Mouse (Mus musculus): ENCODE results near the gene Ehd4. TPM values are rescaled to one million over a fixed set of nuclear protein-coding genes. Genes with fewer than 3 reads are reported as not detected.

The Ehd4 gene
- total RNA-seq, 2 experiments from 2014 or later: 38.0 to 39.6 TPM

- peak; percentile 68 for DNase-seq
Observed at GRCm38 (mm10) chr2:120068555-120069465, 85.6 kb downstream of the Ehd4 start.

- peak; percentile 51 for DNase-seq
Observed at GRCm38 (mm10) chr2:120066224-120066623, 88.2 kb downstream of the Ehd4 start.

- DNase-seq: no peak
Observed at GRCm38 (mm10) chr2:120065243-120065642, 89.2 kb downstream of the Ehd4 start.

GRCm38 (mm10) chr2:120064639-120065038 lies 89.8 kb downstream of the Ehd4 start:
- no peak for DNase-seq

- no peak for DNase-seq
Observed at GRCm38 (mm10) chr2:120062248-120062647, 92.2 kb downstream of the Ehd4 start.

GRCm38 (mm10) chr2:120060651-120061050 lies 93.8 kb downstream of the Ehd4 start:
- peak; percentile 67 for DNase-seq

- DNase-seq: peak; percentile 53
Observed at GRCm38 (mm10) chr2:120060190-120060589, 94.2 kb downstream of the Ehd4 start.

GRCm38 (mm10) chr2:120059466-120059865 lies 94.9 kb downstream of the Ehd4 start:
- no peak for DNase-seq

GRCm38 (mm10) chr2:120058818-120059217 lies 95.6 kb downstream of the Ehd4 start:
- DNase-seq: peak; percentile 50

GRCm38 (mm10) chr2:120055923-120056322 lies 98.5 kb downstream of the Ehd4 start:
- no peak for DNase-seq

GRCm38 (mm10) chr2:120054771-120055552 lies 99.4 kb downstream of the Ehd4 start:
- peak; percentile 71 for DNase-seq

- DNase-seq: no peak
Observed at GRCm38 (mm10) chr2:120051405-120051804, 103.0 kb downstream of the Ehd4 start.

GRCm38 (mm10) chr2:120049632-120050274 lies 104.7 kb downstream of the Ehd4 start:
- peak; percentile 76 for DNase-seq

- DNase-seq: no peak
Observed at GRCm38 (mm10) chr2:120048173-120048572, 106.2 kb downstream of the Ehd4 start.

GRCm38 (mm10) chr2:120046486-120047310 lies 107.7 kb downstream of the Ehd4 start:
- no peak for DNase-seq

GRCm38 (mm10) chr2:120044676-120045075 lies 109.7 kb downstream of the Ehd4 start:
- DNase-seq: no peak

GRCm38 (mm10) chr2:120044101-120044603 lies 110.3 kb downstream of the Ehd4 start:
- DNase-seq: no peak

- DNase-seq: no peak
Observed at GRCm38 (mm10) chr2:120040991-120041390, 113.4 kb downstream of the Ehd4 start.

All from adrenal gland, postnatal 10 days (tissue).